10 mouse cellular contexts compared by ENCODE assay signal in genomic region chr2:61807151-61807550, GRCm38 (mm10). TPM values are rescaled to one million over a fixed set of nuclear protein-coding genes. Genes with fewer than 3 reads are reported as not detected.
DNase-seq lines count a peak whose midpoint lies in the region; ATAC-seq and TF ChIP-seq lines count a peak whose summit lies in the region.
"Had no signal": no experiment of that assay in that cellular context is flagged by ENCODE, and none has a peak within 500 bp of the region (broad histone marks: within the 10 kb centered on the region; RNA-seq: fewer than 3 reads in every experiment).

No protein-coding gene starts in this region.

- 0 out of 2 replicates have a peak, but pooled peaks have one; percentile 2 for ATAC-seq in hindbrain, embryonic 15.5 days (ENCODE audit: low FRiP score, low read depth)
- peak; percentile 20; the same call in 1 of the 2 replicates for ATAC-seq in midbrain, embryonic 12.5 days (ENCODE audit: low FRiP score, low read depth)

- H3K9me3 ChIP-seq in ES-Bruce4 (replicated peaks; ENCODE audit: control insufficient read depth, insufficient read depth, low read length, poor library complexity, severe bottlenecking), result no peaks in the 10 kb centered on the region
- H3K9me3 ChIP-seq in hindbrain, embryonic 15.5 days, result no peaks in the 10 kb centered on the region
- no peaks in the 10 kb centered on the region for H3K9me3 ChIP-seq in midbrain, embryonic 12.5 days

- peak; percentile 23 for DNase-seq in layer of hippocampus, adult 11-12 months (ENCODE audit: low spot score)
- no peak for DNase-seq in layer of hippocampus, adult 18-20 months (ENCODE audit: low spot score in 2 of 2)
- peak; percentile 71 for DNase-seq in embryo, embryonic 10.5 days (ENCODE audit: low spot score)
- DNase-seq in urinary bladder, adult 2 months (ENCODE audit: low spot score), result no peak
- DNase-seq in MN1 (ENCODE audit: low spot score), result no peak

- TF ChIP-seq POLR2A in ES-Bruce4 (IDR thresholded peaks at IDR 0.05; ENCODE audit: insufficient read depth, low read length), result no peak

- no peak for TF ChIP-seq CTCF in ES-Bruce4 (IDR thresholded peaks at IDR 0.05; ENCODE audit: low read depth, low read length)

- H3K4me2 ChIP-seq in hindbrain, embryonic 15.5 days, result no peak overlapping the region
- peak overlapping the region; percentile 12; the same call in 1 of the 2 replicates for H3K4me2 ChIP-seq in midbrain, embryonic 12.5 days (replicated peaks)

- H3K4me1 ChIP-seq in ES-Bruce4 (ENCODE audit: control insufficient read depth, insufficient read depth, low read length), result no peaks in the 10 kb centered on the region
- peaks cover 22% of the 10 kb centered on the region for H3K4me1 ChIP-seq in hindbrain, embryonic 15.5 days (replicated peaks)
- peaks cover 24% of the 10 kb centered on the region for H3K4me1 ChIP-seq in midbrain, embryonic 12.5 days

- WGBS in hindbrain, embryonic 15.5 days, result under 1% methylated on average over 22 of the region's 22 CpGs
- under 1% methylated on average over 22 of the region's 22 CpGs for WGBS in midbrain, embryonic 12.5 days

- H3K4me3 ChIP-seq in ES-Bruce4 (ENCODE audit: low read depth, low read length), result peak overlapping the region; percentile 25
- H3K4me3 ChIP-seq in hindbrain, embryonic 15.5 days, result no peak overlapping the region
- H3K4me3 ChIP-seq in midbrain, embryonic 12.5 days, result 0 out of 2 replicates have a peak overlapping the region, but pooled peaks have one; percentile 12

- no peak overlapping the region for H3K27ac ChIP-seq in ES-Bruce4 (ENCODE audit: insufficient read depth, low read length)
- no peak overlapping the region for H3K27ac ChIP-seq in hindbrain, embryonic 15.5 days (replicated peaks)
- H3K27ac ChIP-seq in midbrain, embryonic 12.5 days (replicated peaks), result no peak overlapping the region

- peaks cover 21% of the 10 kb centered on the region for H3K27me3 ChIP-seq in ES-Bruce4 (ENCODE audit: control insufficient read depth, insufficient read depth, low read length, poor library complexity, severe bottlenecking)
- H3K27me3 ChIP-seq in hindbrain, embryonic 15.5 days, result peaks cover 58% of the 10 kb centered on the region
- peaks cover 90% of the 10 kb centered on the region for H3K27me3 ChIP-seq in midbrain, embryonic 12.5 days

- H3K36me3 ChIP-seq in ES-Bruce4 (ENCODE audit: control insufficient read depth, insufficient read depth, low read length, poor library complexity, severe bottlenecking), result no peaks in the 10 kb centered on the region
- no peaks in the 10 kb centered on the region for H3K36me3 ChIP-seq in hindbrain, embryonic 15.5 days
- H3K36me3 ChIP-seq in midbrain, embryonic 12.5 days, result no peaks in the 10 kb centered on the region

- TF ChIP-seq EP300 in ES-Bruce4 (IDR thresholded peaks at IDR 0.05; ENCODE audit: insufficient read depth, low read depth, low read length), result no peak

- H3K9ac ChIP-seq in ES-Bruce4 (ENCODE audit: low read depth, poor library complexity, severe bottlenecking), result no peak overlapping the region
- H3K9ac ChIP-seq in hindbrain, embryonic 15.5 days, result no peak overlapping the region
- no peak overlapping the region for H3K9ac ChIP-seq in midbrain, embryonic 12.5 days (replicated peaks)

RNA-seq across cellular contexts. Expression of gene Tbr1, which starts 4.4 kb away (rescaled TPM):
- 10 to 100 TPM; 36.6 to 43.1 TPM for total RNA-seq in layer of hippocampus, adult 18-20 months (2021)
- not detected in 2 replicates for polyA plus RNA-seq in ES-Bruce4 (2011; ENCODE audit: insufficient read depth, insufficient read length, low read depth, missing spikeins)
- 1.00 and 3.3 TPM in 2 replicates for polyA plus RNA-seq in hindbrain, embryonic 15.5 days (2015; fragmentation: Nextera tagmentation; extraction: Ambion mirVana)
- polyA plus RNA-seq in midbrain, embryonic 12.5 days (2016; fragmentation: Nextera tagmentation; extraction: Ambion mirVana), result 1.5 and 4.0 TPM in 2 replicates
- polyA plus RNA-seq in urinary bladder, adult 2 months (2012; rRNA removed), result 0.03 TPM in 1 of 2 replicates, not detected in the other
- total RNA-seq: adrenal gland, postnatal 36 days; heart, postnatal 14 days had no signal

Comparison
In these comparisons a context has a peak if more than half of its experiments do, and no peak if none do; other contexts are left out.
1. DNase-seq: peak in layer of hippocampus, adult 11-12 months (single experiment) and embryo, embryonic 10.5 days (single experiment); none in layer of hippocampus, adult 18-20 months (0 of 2), urinary bladder, adult 2 months (single experiment) and MN1 (single experiment).